Mouse (Mus musculus): ENCODE measurements at regions not wholly inside any gene's neighbourhood (a gene's known extent, or its start where the extent isn't known, plus 50 kb on each side); places are given as distances from the start of the nearest gene placed in this dataset.

DNA sequence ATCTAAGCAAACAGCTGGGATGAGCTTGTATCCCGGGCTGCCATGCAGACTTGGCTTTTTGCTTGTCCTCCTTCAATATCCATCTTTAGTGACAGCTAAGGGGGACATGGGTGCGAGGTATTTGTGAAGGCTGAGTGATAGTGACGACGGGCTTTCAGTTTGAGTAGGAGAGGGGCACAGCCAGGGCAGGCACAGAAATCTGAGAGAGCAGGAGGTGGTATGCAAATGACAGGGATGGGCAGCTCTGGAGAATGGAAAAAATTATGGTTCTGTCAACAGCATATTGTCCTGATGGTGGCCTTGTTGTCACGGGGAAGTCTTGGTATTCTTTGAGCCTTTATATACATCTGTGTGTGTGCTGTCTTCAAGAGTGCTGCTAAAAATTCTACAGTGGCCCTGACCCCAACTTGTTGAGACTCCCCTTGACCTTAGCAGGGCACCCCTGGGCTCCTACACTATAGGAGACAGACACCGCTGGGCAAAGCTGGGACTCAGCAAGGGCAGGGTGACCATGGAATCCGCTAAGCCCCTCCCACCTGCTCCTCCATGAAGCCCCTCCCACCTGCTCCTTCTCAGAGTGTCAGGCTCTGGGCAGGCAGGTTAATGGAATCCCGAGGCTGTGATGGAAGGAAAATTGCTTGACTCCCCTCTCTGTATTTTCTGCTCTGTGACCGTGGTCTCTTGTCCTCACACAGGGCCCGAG lies 156.1 kb downstream of the Matn1 start:
- DNase-seq (ENCODE audit: low spot score), result no peak

DNA sequence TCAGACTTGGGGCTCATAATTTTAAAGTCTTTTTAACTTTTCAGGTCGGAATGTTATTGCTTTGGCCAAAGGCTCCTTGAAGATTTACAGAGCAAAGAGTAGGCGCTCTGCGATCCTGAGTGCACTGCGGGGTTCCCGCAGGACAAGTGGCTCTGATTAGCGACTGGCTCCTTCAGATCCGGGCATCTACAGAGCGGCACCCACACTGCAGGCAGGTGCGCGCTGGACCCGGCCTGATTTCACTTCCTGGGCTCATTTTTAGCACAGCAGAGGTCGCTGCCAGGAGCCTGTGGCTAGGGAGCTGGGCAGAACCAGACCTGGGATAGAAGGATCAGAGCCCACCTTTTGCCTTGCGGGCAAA lies 156.6 kb downstream of the Matn1 start:
- no peak for DNase-seq (ENCODE audit: low spot score)

DNA sequence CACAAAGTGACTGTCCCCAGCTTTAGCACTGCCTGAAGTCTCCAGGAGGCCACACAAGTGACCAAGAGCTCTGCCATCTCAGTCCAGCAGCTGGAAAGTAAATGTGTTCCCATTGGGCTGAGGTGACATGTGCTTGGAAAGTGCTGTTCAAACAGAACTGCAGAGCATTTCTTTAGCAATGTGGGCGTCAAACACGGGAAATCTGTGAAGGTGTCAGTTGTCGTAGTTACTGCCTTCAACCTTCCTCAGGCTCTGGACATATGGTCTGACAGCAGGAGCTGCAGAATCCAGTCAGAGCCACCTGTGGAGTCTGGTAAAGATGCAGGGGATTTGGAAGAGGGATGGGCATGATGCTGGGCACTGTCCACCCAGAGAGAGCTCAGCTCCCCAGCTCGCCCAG lies 158.0 kb downstream of the Matn1 start:
- no peak for DNase-seq (ENCODE audit: low spot score)

GRCm38 (mm10) chr4:131107127-131107857 lies 163.1 kb downstream of the Matn1 start:
- no peak for DNase-seq (ENCODE audit: low spot score)

DNA sequence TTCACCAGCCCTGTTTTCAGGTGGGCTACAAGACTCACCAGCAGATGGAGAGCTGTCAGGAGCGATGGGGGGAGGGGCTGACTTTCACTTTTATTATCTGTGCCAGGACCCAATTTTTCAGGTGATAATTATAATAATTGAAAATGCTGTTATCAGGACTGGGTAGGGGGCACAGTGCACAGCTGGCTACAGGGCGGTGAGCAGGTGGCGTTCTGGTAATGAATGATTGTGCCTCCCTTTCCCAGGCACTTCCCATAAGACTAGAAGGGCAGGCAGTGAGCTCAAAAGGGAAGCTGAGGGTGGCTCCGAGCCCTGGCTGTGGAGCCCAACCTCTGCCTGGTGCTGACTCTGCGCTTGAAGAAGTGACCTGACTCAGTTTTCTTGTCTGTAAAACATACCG lies 168.4 kb downstream of the Matn1 start:
- no peak for DNase-seq (ENCODE audit: low spot score)

- DNase-seq (ENCODE audit: low spot score), result no peak
These were observed 169.6 kb downstream of the Matn1 start for GRCm38 (mm10) chr4:131113727-131114303.

GRCm38 (mm10) chr4:131115247-131115646 lies 171.1 kb downstream of the Matn1 start:
- DNase-seq (ENCODE audit: low spot score), result no peak

GRCm38 (mm10) chr4:131118586-131118985 lies 174.4 kb downstream of the Matn1 start:
- DNase-seq (ENCODE audit: low spot score), result no peak

DNA sequence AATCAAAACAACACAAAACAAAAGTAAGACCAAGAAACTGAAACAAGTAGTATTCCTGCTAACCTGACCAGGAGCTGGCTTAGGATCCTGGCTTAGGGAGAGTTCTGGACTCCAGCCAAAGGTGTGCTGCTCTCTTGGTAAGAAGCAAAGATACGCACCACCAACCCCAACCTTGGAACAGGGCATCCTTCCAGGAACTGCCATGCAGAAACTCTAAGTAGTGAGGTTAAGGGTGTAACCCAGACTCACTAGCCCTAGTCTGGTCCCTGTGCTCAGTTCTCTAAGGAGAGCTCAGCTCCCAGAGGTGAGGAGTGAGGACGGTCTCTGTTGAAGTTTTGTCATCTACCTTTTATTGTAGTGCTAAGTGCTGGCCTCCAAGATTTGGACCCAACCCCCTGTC lies 175.4 kb downstream of the Matn1 start:
- DNase-seq (ENCODE audit: low spot score), result no peak

GRCm38 (mm10) chr4:131120680-131121079 lies 176.5 kb downstream of the Matn1 start:
- no peak for DNase-seq (ENCODE audit: low spot score)

- DNase-seq (ENCODE audit: low spot score), result no peak
These were observed 181.8 kb downstream of the Matn1 start for GRCm38 (mm10) chr4:131125975-131126374.

- DNase-seq (ENCODE audit: low spot score), result no peak
These were observed 182.7 kb downstream of the Matn1 start for GRCm38 (mm10) chr4:131126901-131127300.

- DNase-seq (ENCODE audit: low spot score), result no peak
These were observed 184.5 kb downstream of the Matn1 start for GRCm38 (mm10) chr4:131128646-131129045.

DNA sequence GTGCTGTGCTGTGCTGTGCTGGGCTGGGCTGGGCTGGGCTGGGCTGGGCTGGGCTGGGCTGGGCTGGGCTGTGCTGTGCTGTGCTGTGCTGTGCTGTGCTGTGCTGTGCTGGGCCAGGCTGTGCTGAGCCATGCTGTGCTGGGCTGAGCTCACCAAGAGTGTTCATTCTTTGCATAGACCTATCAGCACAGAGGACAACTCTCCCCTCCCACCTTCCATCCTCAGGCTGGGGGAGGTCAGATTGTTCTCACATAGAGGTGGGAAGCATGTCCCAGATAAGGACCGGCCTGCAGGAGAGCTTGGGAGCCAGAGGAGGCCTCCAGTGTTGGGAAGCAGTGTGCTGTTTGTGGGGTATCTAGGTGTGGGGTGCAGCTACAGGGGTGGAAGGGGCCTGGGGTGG lies 188.0 kb downstream of the Matn1 start:
- DNase-seq (ENCODE audit: low spot score), result no peak

GRCm38 (mm10) chr4:131132781-131133180 lies 188.6 kb downstream of the Matn1 start:
- DNase-seq (ENCODE audit: low spot score), result no peak

DNA sequence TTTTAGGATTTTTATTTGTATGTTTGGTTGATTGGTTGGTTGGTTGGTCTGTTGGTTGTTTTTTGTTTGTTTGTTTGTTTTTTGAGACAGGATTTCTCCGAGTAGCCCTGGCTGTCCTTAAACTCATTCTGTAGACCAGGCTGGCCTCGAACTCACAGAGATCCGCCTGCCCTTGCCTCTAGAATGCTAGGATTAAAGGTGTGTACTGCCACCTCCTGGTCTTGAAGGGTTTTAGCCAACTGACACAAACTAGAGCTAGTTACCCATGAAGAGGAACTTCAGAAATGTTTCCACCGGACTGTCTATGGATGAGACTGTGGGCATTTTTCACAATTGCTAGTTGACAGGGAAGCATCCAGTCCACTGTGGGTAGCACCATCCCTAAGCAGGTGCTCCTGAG lies 191.7 kb downstream of the Matn1 start:
- DNase-seq (ENCODE audit: low spot score), result no peak

GRCm38 (mm10) chr4:131138891-131139290 lies 194.7 kb downstream of the Matn1 start:
- no peak for DNase-seq (ENCODE audit: low spot score)

GRCm38 (mm10) chr4:131141890-131142465 lies 197.8 kb downstream of the Matn1 start:
- no peak for DNase-seq (ENCODE audit: low spot score)

GRCm38 (mm10) chr4:131145507-131145906 lies 201.3 kb downstream of the Matn1 start:
- no peak for DNase-seq (ENCODE audit: low spot score)

- no peak for DNase-seq (ENCODE audit: low spot score)
These were observed 204.0 kb downstream of the Matn1 start for GRCm38 (mm10) chr4:131148042-131148747.

DNA sequence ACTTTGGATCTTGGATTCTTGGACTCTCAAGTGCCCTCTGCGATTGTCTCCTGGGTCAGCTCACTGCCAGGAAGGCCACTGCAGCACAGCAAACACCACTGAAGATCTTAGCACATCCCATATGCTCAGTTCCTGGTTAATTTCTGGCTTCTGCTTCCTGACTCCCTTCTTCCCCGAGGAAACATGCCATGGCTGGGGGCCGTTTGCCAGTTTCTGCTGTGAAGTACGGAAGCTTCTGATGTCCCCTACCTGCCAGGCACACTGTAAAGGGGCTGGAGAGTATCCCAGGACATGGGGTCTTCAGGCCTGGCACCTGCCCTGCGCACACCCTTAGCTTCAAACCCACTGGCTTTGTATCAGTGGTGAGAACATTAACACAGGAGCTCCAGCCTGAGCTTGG lies 205.3 kb downstream of the Matn1 start:
- no peak for DNase-seq (ENCODE audit: low spot score)

DNA sequence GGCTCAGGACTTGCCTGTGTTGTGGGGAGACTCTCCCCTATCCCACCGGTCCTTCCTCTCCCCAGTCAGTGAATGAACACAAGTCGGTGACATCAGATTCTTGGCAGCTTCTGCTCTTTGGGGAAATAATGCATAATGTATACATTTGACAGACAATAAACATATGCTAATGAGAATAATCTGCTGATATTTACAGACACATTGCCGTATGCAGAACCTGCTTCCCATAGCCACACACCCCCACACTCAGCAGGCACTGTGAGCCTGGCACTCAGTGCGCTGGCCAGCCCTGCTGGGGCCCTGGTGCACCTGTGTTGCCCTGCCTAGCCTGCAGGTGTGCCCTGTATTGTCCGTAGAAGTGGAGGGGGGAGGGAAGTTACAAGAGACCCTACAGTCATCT lies 215.5 kb downstream of the Matn1 start:
- DNase-seq (ENCODE audit: low spot score), result no peak

Data from MN1 (cell line).